ENCODE assay signal across 32 mouse cellular contexts in the genomic region with DNA sequence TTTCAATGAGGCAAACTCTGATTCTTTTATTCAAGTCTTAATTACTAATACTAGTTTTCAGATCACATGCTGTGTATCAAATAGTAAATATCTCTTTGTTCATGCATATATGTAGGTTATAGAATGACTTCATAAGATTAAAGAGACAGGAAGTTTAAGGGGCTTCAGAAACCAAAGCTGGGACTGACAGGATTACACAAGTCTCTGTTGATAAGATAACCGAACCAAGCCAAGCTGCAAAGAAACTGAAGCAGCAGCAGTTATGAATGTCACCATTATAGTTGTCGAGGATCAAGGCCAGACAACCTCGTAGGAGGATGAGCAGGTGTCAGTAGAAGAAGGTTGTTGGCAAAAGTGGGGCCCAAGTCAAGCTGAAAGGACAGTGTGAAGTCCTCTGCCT.
"Had no signal": no experiment of that assay in that cellular context is flagged by ENCODE, and none has a peak within 500 bp of the region (broad histone marks: within the 10 kb centered on the region; RNA-seq: fewer than 3 reads in every experiment).

No protein-coding gene starts in this region.

- H3K4me2 ChIP-seq: limb, embryonic 12.5 days; limb, embryonic 13.5 days; limb, embryonic 15.5 days; liver, embryonic 11.5 days; liver, embryonic 12.5 days; liver, embryonic 13.5 days; liver, embryonic 15.5 days; lung, embryonic 14.5 days; lung, embryonic 15.5 days; midbrain, embryonic 11.5 days; midbrain, embryonic 12.5 days; midbrain, embryonic 13.5 days; midbrain, embryonic 15.5 days; neural tube, embryonic 12.5 days had no signal

- H3K27ac ChIP-seq: limb, embryonic 10.5 days; limb, embryonic 12.5 days; limb, embryonic 13.5 days; limb, embryonic 15.5 days; liver, embryonic 12.5 days; liver, embryonic 13.5 days; liver, embryonic 14.5 days; liver, embryonic 15.5 days; lung, embryonic 15.5 days; macrophage; midbrain, embryonic 10.5 days; midbrain, embryonic 12.5 days; midbrain, embryonic 13.5 days; midbrain, embryonic 15.5 days; neural tube, embryonic 12.5 days had no signal

- H3K27me3 ChIP-seq: limb, embryonic 12.5 days; limb, embryonic 13.5 days; limb, embryonic 15.5 days; liver, embryonic 12.5 days; liver, embryonic 13.5 days; liver, embryonic 15.5 days; lung, embryonic 15.5 days; megakaryocyte, embryonic 14.5 days; midbrain, embryonic 12.5 days; midbrain, embryonic 13.5 days; midbrain, embryonic 15.5 days; neural tube, embryonic 12.5 days had no signal

- H3K36me3 ChIP-seq: limb, embryonic 10.5 days; limb, embryonic 12.5 days; limb, embryonic 13.5 days; limb, embryonic 15.5 days; liver, embryonic 12.5 days; liver, embryonic 13.5 days; liver, embryonic 15.5 days; lung, embryonic 15.5 days; midbrain, embryonic 10.5 days; midbrain, embryonic 12.5 days; midbrain, embryonic 13.5 days; midbrain, embryonic 15.5 days; neural tube, embryonic 12.5 days had no signal

- H3K4me1 ChIP-seq: midbrain, embryonic 15.5 days; neural tube, embryonic 12.5 days had no signal

- ATAC-seq: liver, embryonic 12.5 days; liver, postnatal 0 days; lung, postnatal 0 days; midbrain, embryonic 13.5 days; midbrain, embryonic 15.5 days; midbrain, embryonic 16.5 days had no signal

- H3K9ac ChIP-seq: limb, embryonic 12.5 days; limb, embryonic 13.5 days; limb, embryonic 15.5 days; liver, embryonic 12.5 days; liver, embryonic 13.5 days; liver, embryonic 14.5 days; liver, embryonic 15.5 days; liver, postnatal 0 days; lung, embryonic 14.5 days; lung, embryonic 15.5 days; midbrain, embryonic 12.5 days; midbrain, embryonic 13.5 days; midbrain, embryonic 15.5 days; neural tube, embryonic 12.5 days had no signal

- H3K9me3 ChIP-seq: limb, embryonic 10.5 days; limb, embryonic 12.5 days; limb, embryonic 13.5 days; limb, embryonic 15.5 days; liver, embryonic 12.5 days; liver, embryonic 13.5 days; liver, embryonic 15.5 days; lung, embryonic 15.5 days; megakaryocyte, embryonic 14.5 days; midbrain, embryonic 10.5 days; midbrain, embryonic 12.5 days; midbrain, embryonic 13.5 days; midbrain, embryonic 15.5 days; neural tube, embryonic 12.5 days had no signal

- H3K4me3 ChIP-seq: limb, embryonic 10.5 days; limb, embryonic 12.5 days; limb, embryonic 13.5 days; limb, embryonic 15.5 days; liver, embryonic 12.5 days; liver, embryonic 13.5 days; liver, embryonic 15.5 days; lung, embryonic 15.5 days; midbrain, embryonic 10.5 days; midbrain, embryonic 12.5 days; midbrain, embryonic 13.5 days; midbrain, embryonic 15.5 days; myocyte; neural tube, embryonic 12.5 days had no signal

- DNase-seq: left cerebral cortex, postnatal 4 days; liver; liver, embryonic 13.5 days; liver, postnatal 0 days; lung, adult 18-20 months; lung, adult 2 months; lung, embryonic 14.5 days; lung, postnatal 10 days; lung, postnatal 14 days; lung, postnatal 36 days; lung, postnatal 4 days; midbrain, embryonic 14.5 days had no signal
